Mouse (Mus musculus): ENCODE results near the gene Foxj2.

- peak; percentile 62 for TF ChIP-seq CTCF (conservative IDR thresholded peaks at IDR 0.05; ENCODE audit: low read length)
- TF ChIP-seq POU5F1 (IDR thresholded peaks at IDR 0.05; ENCODE audit: borderline replicate concordance, low read length), result no peak
These were observed 42.7 kb downstream of the Foxj2 start for GRCm38 (mm10) chr6:122862434-122862833.

Data from E14TG2a.4 (cell line).